Mouse (Mus musculus) midbrain, embryonic 10.5 days (tissue): ENCODE data around the gene Hpcal1. TPM values are rescaled to one million over a fixed set of nuclear protein-coding genes. Genes with fewer than 3 reads are reported as not detected.
A peak's percentile ranks its signal among the peaks of the same experiment; 100 is the strongest.

ENCODE experiments used
- DNase-seq: peaks from one replicate; pipeline ENCODE4 v3.0.0-alpha.2; 2017; ENCODE audit warnings: low spot score
- H3K27ac ChIP-seq: fragments of 300-500 bp; sonication (generic); replicated peaks from 2 replicates; pipeline ENCODE4 v1.5.1; 2016; ENCODE audit warnings: mild to moderate bottlenecking
- H3K27me3 ChIP-seq: fragments of 300-500 bp; sonication (generic); 2 replicates; pipeline ENCODE4 v1.6.1; 2016; ENCODE audit warnings: low read depth, mild to moderate bottlenecking; ENCODE audit not compliant: poor library complexity, severe bottlenecking
- H3K36me3 ChIP-seq: fragments of 300-500 bp; sonication (generic); 2 replicates; pipeline ENCODE4 v1.6.1; 2016; ENCODE audit warnings: mild to moderate bottlenecking, moderate library complexity
- H3K4me1 ChIP-seq: fragments of 300-500 bp; sonication (generic); 2 replicates; pipeline ENCODE4 v1.6.1; 2016
- H3K4me3 ChIP-seq: fragments of 300-500 bp; sonication (generic); 2 replicates; pipeline ENCODE4 v1.5.1; 2016; ENCODE audit warnings: mild to moderate bottlenecking, moderate library complexity
- H3K9me3 ChIP-seq: fragments of 300-500 bp; sonication (generic); replicated peaks from 2 replicates; pipeline ENCODE4 v1.6.1; 2016; ENCODE audit warnings: mild to moderate bottlenecking
- WGBS: fragments of 180-500 bp; shearing (Covaris S2); methylation state at CpG from one replicate; pipeline ENCODE4 v1.1.7; 2016; 5-methylcytosine and 5-hydroxymethylcytosine counted together
- polyA plus RNA-seq: library from polyadenylated mRNA; unstranded; fragments of >200 nt; fragmentation: Nextera tagmentation; extraction: Ambion mirVana; gene quantifications from 2 replicates; pipeline ENCODE4 v1.2.1, GENCODE M21; 2016

The Hpcal1 gene
- polyA plus RNA-seq, 1 experiment from 2014 or later: 41.9 TPM

GRCm38 (mm10) chr12:17663991-17664635 lies 26.5 kb upstream of the Hpcal1 start:
- Histone ChIP-seq H3K27ac (no peak overlapping the region), H3K9me3 (no peaks in the 10 kb centered on the region), H3K36me3 (no peaks in the 10 kb centered on the region), H3K27me3 (no peaks in the 10 kb centered on the region), H3K4me1 (peaks cover 6% of the 10 kb centered on the region), H3K4me3 (no peak overlapping the region)
- WGBS: 86% methylated on average over 9 of the region's 9 CpGs
- DNase-seq: no peak

GRCm38 (mm10) chr12:17665906-17666326 lies 24.7 kb upstream of the Hpcal1 start:
- WGBS: 64% methylated on average over 7 of the region's 7 CpGs
- no peaks in the 10 kb centered on the region for H3K9me3 ChIP-seq
- H3K4me1 ChIP-seq: peaks cover 6% of the 10 kb centered on the region
- no peaks in the 10 kb centered on the region for H3K36me3 ChIP-seq
- no peaks in the 10 kb centered on the region for H3K27me3 ChIP-seq
- no peak overlapping the region for H3K4me3 ChIP-seq
- DNase-seq: no peak
- H3K27ac ChIP-seq: no peak overlapping the region

- WGBS: 85% methylated on average over 2 of the region's 2 CpGs
- Histone ChIP-seq H3K4me3 (no peak overlapping the region), H3K36me3 (no peaks in the 10 kb centered on the region), H3K27me3 (no peaks in the 10 kb centered on the region), H3K4me1 (peaks cover 3% of the 10 kb centered on the region), H3K9me3 (no peaks in the 10 kb centered on the region), H3K27ac (no peak overlapping the region)
- no peak for DNase-seq
These were observed 24.0 kb upstream of the Hpcal1 start for GRCm38 (mm10) chr12:17666616-17667015.

DNA sequence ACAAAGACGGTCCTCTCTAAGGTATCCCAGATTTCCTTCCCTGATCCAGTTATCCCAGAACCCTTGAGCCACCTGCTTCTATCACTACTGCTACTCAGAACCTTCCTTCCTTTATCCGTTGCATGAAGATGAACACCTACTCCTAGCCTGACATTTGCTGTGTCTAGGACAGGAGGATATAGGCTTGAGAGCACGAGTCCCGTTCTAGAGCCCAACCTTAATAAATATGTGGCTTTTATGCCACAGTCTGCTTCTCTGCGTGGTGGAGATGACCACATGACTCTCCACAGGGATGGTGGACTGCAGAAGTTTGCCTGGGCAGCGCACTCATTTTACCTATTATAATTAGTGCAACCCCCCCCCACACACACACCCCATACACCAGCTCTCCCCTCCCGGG lies 16.9 kb upstream of the Hpcal1 start:
- Histone ChIP-seq H3K36me3 (no peaks in the 10 kb centered on the region), H3K27ac (peak overlapping the region; percentile 69), H3K4me1 (peaks cover 11% of the 10 kb centered on the region), H3K27me3 (no peaks in the 10 kb centered on the region), H3K4me3 (no peak overlapping the region), H3K9me3 (no peaks in the 10 kb centered on the region)
- WGBS: 74% methylated on average over 7 of the region's 7 CpGs
- DNase-seq: no peak

GRCm38 (mm10) chr12:17674182-17674812 lies 16.4 kb upstream of the Hpcal1 start:
- no peaks in the 10 kb centered on the region for H3K9me3 ChIP-seq
- no peaks in the 10 kb centered on the region for H3K27me3 ChIP-seq
- DNase-seq: no peak
- H3K4me3 ChIP-seq: no peak overlapping the region
- WGBS: 51% methylated on average over 6 of the region's 6 CpGs
- H3K36me3 ChIP-seq: no peaks in the 10 kb centered on the region
- H3K4me1 ChIP-seq: peaks cover 11% of the 10 kb centered on the region
- peak overlapping the region; percentile 69 for H3K27ac ChIP-seq

DNA sequence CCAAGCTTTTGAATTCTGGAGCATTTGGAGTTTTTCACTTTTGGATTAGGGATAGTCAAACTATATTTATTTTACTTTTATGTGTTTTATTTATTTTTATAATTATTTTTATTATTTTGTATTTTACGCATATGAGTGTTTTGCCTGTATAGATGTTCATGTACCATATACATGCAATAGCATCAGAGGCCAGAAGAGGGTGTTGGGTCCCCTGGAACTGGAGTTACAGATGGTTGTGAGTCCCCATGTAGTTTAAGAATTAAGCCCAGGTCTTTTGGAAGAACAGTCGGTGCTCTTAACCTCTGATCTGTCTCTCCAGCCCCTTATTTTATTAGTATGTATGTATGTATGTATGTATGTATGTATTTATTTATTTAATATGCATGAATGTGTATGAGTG lies 12.9 kb upstream of the Hpcal1 start:
- Histone ChIP-seq H3K9me3 (no peaks in the 10 kb centered on the region), H3K4me1 (peaks cover 11% of the 10 kb centered on the region), H3K4me3 (no peak overlapping the region), H3K27me3 (no peaks in the 10 kb centered on the region), H3K27ac (no peak overlapping the region), H3K36me3 (no peaks in the 10 kb centered on the region)
- WGBS: 85% methylated on average over 2 of the region's 2 CpGs
- no peak for DNase-seq

DNA sequence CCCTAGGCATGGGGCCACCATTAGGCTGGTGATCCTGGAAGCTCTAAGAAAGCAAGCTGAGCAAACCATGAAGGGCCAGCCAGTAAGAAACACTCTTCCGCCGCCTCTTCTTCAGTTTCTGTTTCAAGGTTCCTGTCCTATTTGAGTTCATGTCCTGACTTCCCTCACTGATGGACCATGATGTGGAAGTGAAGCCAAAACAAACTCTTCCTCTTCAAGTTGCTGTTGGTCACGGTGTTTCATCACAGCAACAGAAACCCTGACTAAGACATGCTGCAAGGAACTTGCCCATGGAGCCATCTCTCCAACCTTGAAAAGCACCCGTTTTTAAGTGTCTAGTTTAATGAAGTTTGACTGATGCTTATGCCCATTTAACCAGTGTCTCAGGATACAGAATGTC lies 11.1 kb upstream of the Hpcal1 start:
- WGBS: 88% methylated on average over 4 of the region's 4 CpGs
- H3K9me3 ChIP-seq: no peaks in the 10 kb centered on the region

DNA sequence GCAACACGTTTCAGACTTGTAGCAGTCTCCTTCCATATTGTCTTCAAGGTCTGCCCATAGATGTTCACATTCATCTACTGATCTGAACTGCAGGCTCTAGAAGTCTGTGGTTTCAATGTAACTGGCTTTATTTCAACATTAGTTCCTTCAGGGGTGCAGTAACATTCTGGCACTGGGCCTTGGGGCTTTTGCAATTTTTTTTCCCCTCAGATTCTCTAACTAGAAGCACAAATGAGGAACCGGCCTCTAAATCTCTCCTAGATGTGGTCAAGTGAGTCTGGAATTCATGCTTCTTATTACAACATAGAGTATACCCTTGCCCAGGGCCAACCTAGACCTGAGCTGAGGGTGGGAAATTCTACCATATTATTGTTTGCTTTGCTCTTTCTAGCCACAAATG lies 8.5 kb upstream of the Hpcal1 start:
- Histone ChIP-seq H3K4me1 (no peaks in the 10 kb centered on the region), H3K27me3 (no peaks in the 10 kb centered on the region), H3K36me3 (no peaks in the 10 kb centered on the region), H3K9me3 (no peaks in the 10 kb centered on the region), H3K4me3 (no peak overlapping the region), H3K27ac (no peak overlapping the region)
- no peak for DNase-seq
- WGBS: 85% methylated on average over 2 of the region's 2 CpGs

More for the DNA sequence above, 11.1 kb upstream of the Hpcal1 start:
- no peaks in the 10 kb centered on the region for H3K27me3 ChIP-seq
- H3K36me3 ChIP-seq: no peaks in the 10 kb centered on the region
- no peak overlapping the region for H3K27ac ChIP-seq
- peaks cover 1% of the 10 kb centered on the region for H3K4me1 ChIP-seq
- DNase-seq: no peak
- no peak overlapping the region for H3K4me3 ChIP-seq

GRCm38 (mm10) chr12:17684315-17684714 lies 6.3 kb upstream of the Hpcal1 start:
- Histone ChIP-seq H3K36me3 (no peaks in the 10 kb centered on the region), H3K9me3 (no peaks in the 10 kb centered on the region), H3K4me3 (no peak overlapping the region), H3K27ac (no peak overlapping the region), H3K27me3 (no peaks in the 10 kb centered on the region), H3K4me1 (peaks cover 1% of the 10 kb centered on the region; the same call in 1 of the 2 replicates)
- DNase-seq: no peak
- WGBS: 91% methylated on average over 1 of the region's 1 CpGs

DNA sequence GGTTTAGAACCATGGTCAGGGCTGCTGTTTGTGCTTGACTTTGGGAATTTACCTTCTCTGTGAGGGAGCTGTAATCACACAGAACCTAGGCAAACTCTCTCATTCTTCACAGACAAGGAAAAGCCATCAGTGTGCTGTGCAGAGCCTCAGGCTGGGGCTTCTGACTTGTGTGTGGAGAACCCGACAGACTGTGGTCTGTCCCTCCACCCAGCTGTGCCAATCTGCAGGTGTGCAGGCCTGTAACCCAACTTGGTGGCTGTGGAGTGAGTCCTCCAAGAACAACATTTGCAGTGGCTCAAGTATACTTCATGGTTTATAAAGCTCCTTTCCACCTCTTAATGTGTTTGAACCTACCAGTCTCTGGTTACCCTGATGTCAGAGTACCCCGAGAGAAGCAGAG lies 4.5 kb upstream of the Hpcal1 start:
- Histone ChIP-seq H3K4me3 (no peak overlapping the region), H3K4me1 (peaks cover 12% of the 10 kb centered on the region), H3K27me3 (no peaks in the 10 kb centered on the region), H3K9me3 (no peaks in the 10 kb centered on the region), H3K36me3 (no peaks in the 10 kb centered on the region), H3K27ac (no peak overlapping the region)
- DNase-seq: no peak
- 80% methylated on average over 2 of the region's 2 CpGs for WGBS

DNA sequence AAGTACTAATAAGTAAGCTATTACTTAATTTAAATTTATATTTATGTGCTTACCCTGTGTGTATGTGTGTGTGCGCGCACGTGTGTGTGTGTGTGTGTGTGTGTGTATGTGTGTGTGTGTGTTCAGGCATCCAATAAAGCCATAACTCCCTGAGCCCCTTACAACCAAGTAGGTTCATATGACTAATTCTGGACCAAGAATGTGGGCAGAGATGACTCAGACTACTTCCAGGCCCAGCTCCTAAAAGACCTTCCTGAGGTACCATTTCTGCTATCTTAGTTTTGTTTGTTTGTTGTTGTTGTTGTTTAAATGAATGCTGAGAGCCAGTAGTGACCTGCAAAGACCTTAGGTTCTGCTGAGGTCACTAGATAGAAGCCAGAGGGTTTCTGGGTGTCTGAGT lies 1.7 kb upstream of the Hpcal1 start:
- H3K27me3 ChIP-seq: no peaks in the 10 kb centered on the region
- peaks cover 40% of the 10 kb centered on the region for H3K4me1 ChIP-seq
- H3K4me3 ChIP-seq: no peak overlapping the region
- WGBS: 92% methylated on average over 3 of the region's 3 CpGs
- no peak overlapping the region for H3K27ac ChIP-seq
- H3K36me3 ChIP-seq: no peaks in the 10 kb centered on the region
- no peak for DNase-seq
- H3K9me3 ChIP-seq: no peaks in the 10 kb centered on the region

- 9% methylated on average over 20 of the region's 20 CpGs for WGBS
- Histone ChIP-seq H3K4me1 (peaks cover 50% of the 10 kb centered on the region), H3K9me3 (no peaks in the 10 kb centered on the region), H3K27ac (peak overlapping the region; percentile 89), H3K4me3 (peak overlapping the region; percentile 70), H3K27me3 (no peaks in the 10 kb centered on the region), H3K36me3 (no peaks in the 10 kb centered on the region)
- no peak for DNase-seq
These were observed 609 bp upstream of the Hpcal1 start for GRCm38 (mm10) chr12:17689931-17690563.

- Histone ChIP-seq H3K36me3 (no peaks in the 10 kb centered on the region), H3K4me3 (peak overlapping the region; percentile 70), H3K9me3 (no peaks in the 10 kb centered on the region), H3K27ac (peak overlapping the region; percentile 89), H3K4me1 (peaks cover 51% of the 10 kb centered on the region), H3K27me3 (no peaks in the 10 kb centered on the region)
- under 1% methylated on average over 30 of the region's 30 CpGs for WGBS
- DNase-seq: no peak
These were observed 742 bp downstream of the Hpcal1 start for GRCm38 (mm10) chr12:17691320-17691876.
